Mouse (Mus musculus): ENCODE measurements at regions not wholly inside any gene's neighbourhood (a gene's known extent, or its start where the extent isn't known, plus 50 kb on each side); places are given as distances from the start of the nearest gene placed in this dataset.

DNA sequence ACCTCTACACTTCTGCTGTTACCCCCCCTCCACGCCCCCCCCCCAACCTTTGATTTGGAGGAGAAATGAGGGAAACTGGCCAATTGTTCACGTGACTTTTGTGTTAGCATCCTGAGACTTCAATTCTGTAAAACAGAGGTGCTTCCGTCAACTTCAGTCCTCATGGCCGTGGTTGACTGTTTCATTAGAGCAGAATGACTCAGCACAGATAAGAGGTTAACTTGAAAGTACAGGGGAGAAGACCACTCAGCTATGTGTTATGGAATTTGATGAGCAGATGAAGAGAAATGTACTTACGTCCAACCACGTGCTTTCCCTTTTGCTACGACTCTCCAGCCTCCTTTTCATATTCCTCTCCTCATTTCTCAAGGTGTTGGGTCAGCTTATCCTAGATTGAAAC lies 267.3 kb downstream of the Igsf11 start:
- TF ChIP-seq CTCF (IDR thresholded peaks at IDR 0.05; ENCODE audit: low read depth), result no peak
- Histone ChIP-seq H3K9me3 (replicated peaks; ENCODE audit: low read length) (no peaks in the 10 kb centered on the region), H3K9ac (ENCODE audit: low read depth, low read length) (no peak overlapping the region), H3K27ac (no peak overlapping the region), H3K4me2 (ENCODE audit: low read length) (no peak overlapping the region), H3K27me3 (ENCODE audit: insufficient read depth, low read length) (no peaks in the 10 kb centered on the region), H3K36me3 (ENCODE audit: insufficient read depth, low read length) (no peaks in the 10 kb centered on the region), H3K4me3 (replicated peaks; ENCODE audit: low read depth, low read length) (no peak overlapping the region), H3K4me1 (replicated peaks; ENCODE audit: insufficient read depth, low read length) (no peaks in the 10 kb centered on the region)
- DNase-seq (ENCODE audit: low spot score) (no peak), ATAC-seq (replicated peaks; ENCODE audit: low FRiP score, low read depth) (no peak)
- WGBS, result 78% methylated on average over 7 of the region's 7 CpGs

DNA sequence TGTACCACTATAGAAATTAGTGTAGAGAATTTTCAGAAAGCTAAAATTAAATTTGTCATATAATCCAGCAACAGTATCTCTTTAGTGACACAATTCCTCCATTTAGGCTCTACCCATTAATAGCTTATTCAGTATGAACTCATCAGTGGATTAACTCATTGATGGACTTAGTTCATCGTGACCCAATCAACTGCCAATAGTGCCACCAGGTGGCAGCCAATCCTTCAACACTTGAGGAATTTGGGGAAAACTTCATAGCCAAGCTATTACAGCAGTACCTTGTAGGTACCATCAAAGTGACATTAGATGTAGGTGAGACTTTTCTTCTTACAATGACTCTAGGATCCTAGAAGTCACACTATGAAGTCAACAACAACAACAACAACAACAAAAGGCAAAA lies 270.2 kb downstream of the Igsf11 start:
- 42% methylated on average over 1 of the region's 1 CpGs for WGBS
- H3K36me3 ChIP-seq (ENCODE audit: insufficient read depth, low read length), result no peaks in the 10 kb centered on the region
- TF ChIP-seq CTCF (IDR thresholded peaks at IDR 0.05; ENCODE audit: low read depth), result peak; percentile 45
- H3K9me3 ChIP-seq (replicated peaks; ENCODE audit: low read length), result no peaks in the 10 kb centered on the region
- no peak overlapping the region for H3K4me3 ChIP-seq (replicated peaks; ENCODE audit: low read depth, low read length)
- no peaks in the 10 kb centered on the region for H3K4me1 ChIP-seq (replicated peaks; ENCODE audit: insufficient read depth, low read length)
- DNase-seq (ENCODE audit: low spot score) (no peak), ATAC-seq (replicated peaks; ENCODE audit: low FRiP score, low read depth) (no peak)
- H3K9ac ChIP-seq (ENCODE audit: low read depth, low read length), result no peak overlapping the region
- no peaks in the 10 kb centered on the region for H3K27me3 ChIP-seq (ENCODE audit: insufficient read depth, low read length)
- no peak overlapping the region for H3K4me2 ChIP-seq (ENCODE audit: low read length)
- H3K27ac ChIP-seq, result no peak overlapping the region

DNA sequence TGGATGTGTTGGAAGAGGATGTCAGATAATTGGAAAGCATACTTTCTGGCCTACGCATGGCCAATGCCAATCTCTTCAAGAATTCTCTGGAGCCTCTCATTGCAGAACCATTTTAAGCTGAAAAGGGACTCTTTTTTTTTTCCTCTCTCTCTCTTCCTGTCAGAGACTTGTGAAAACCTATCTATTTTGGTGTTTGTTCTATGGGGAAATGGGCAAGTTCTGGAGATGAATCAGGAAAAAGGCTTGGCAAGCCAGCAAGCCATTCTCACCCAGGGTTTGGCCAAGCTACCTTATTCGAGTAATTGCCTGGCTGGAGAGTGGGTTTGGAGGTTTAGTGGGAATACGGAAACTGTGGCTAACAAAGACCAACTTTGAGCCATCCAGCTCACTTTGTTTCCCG lies 299.4 kb downstream of the Igsf11 start:
- Histone ChIP-seq H3K9ac (ENCODE audit: low read depth, low read length) (no peak overlapping the region), H3K27ac (no peak overlapping the region), H3K4me3 (replicated peaks; ENCODE audit: low read depth, low read length) (no peak overlapping the region), H3K4me2 (ENCODE audit: low read length) (no peak overlapping the region), H3K9me3 (replicated peaks; ENCODE audit: low read length) (no peaks in the 10 kb centered on the region), H3K27me3 (ENCODE audit: insufficient read depth, low read length) (no peaks in the 10 kb centered on the region), H3K4me1 (replicated peaks; ENCODE audit: insufficient read depth, low read length) (no peaks in the 10 kb centered on the region), H3K36me3 (ENCODE audit: insufficient read depth, low read length) (no peaks in the 10 kb centered on the region)
- no peak for TF ChIP-seq CTCF (IDR thresholded peaks at IDR 0.05; ENCODE audit: low read depth)
- ATAC-seq (replicated peaks; ENCODE audit: low FRiP score, low read depth) (no peak), DNase-seq (ENCODE audit: low spot score) (no peak)
- WGBS, result 89% methylated on average over 4 of the region's 4 CpGs

DNA sequence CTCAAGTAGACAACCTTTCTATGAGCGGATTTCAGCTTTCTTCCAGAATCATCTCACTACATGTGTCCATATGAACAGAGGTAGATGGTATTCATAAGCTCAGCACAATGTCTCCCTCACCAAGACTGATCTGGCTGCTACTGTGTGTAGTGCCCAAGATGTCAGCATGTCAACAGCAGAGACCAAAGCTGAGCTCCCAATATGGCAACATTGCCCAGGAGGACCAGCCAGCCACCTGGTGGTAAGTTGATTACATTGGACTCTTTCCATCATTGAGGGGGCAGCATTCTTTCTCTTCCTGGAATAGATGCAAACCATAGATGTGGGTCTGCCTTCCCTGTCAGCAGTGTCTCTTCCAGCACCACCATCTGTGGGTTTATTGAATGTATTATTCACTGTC lies 303.0 kb downstream of the Igsf11 start:
- Histone ChIP-seq H3K36me3 (ENCODE audit: insufficient read depth, low read length) (no peaks in the 10 kb centered on the region), H3K27ac (no peak overlapping the region), H3K4me1 (replicated peaks; ENCODE audit: insufficient read depth, low read length) (no peaks in the 10 kb centered on the region), H3K4me2 (ENCODE audit: low read length) (no peak overlapping the region), H3K9ac (ENCODE audit: low read depth, low read length) (no peak overlapping the region), H3K27me3 (ENCODE audit: insufficient read depth, low read length) (no peaks in the 10 kb centered on the region), H3K4me3 (replicated peaks; ENCODE audit: low read depth, low read length) (no peak overlapping the region), H3K9me3 (replicated peaks; ENCODE audit: low read length) (no peaks in the 10 kb centered on the region)
- no peak for TF ChIP-seq CTCF (IDR thresholded peaks at IDR 0.05; ENCODE audit: low read depth)
- ATAC-seq (replicated peaks; ENCODE audit: low FRiP score, low read depth) (no peak), DNase-seq (ENCODE audit: low spot score) (no peak)
- WGBS, result 94% methylated on average over 1 of the region's 1 CpGs

- no peak overlapping the region for H3K4me3 ChIP-seq (replicated peaks; ENCODE audit: low read depth, low read length)
- H3K27ac ChIP-seq, result no peak overlapping the region
- DNase-seq (ENCODE audit: low spot score) (peak; percentile 4), ATAC-seq (replicated peaks; ENCODE audit: low FRiP score, low read depth) (no peak)
- H3K9me3 ChIP-seq (replicated peaks; ENCODE audit: low read length), result no peaks in the 10 kb centered on the region
- no peak overlapping the region for H3K4me2 ChIP-seq (ENCODE audit: low read length)
- no peaks in the 10 kb centered on the region for H3K27me3 ChIP-seq (ENCODE audit: insufficient read depth, low read length)
- H3K4me1 ChIP-seq (replicated peaks; ENCODE audit: insufficient read depth, low read length), result no peaks in the 10 kb centered on the region
- no peak for TF ChIP-seq CTCF (IDR thresholded peaks at IDR 0.05; ENCODE audit: low read depth)
- 43% methylated on average over 2 of the region's 2 CpGs for WGBS
- H3K9ac ChIP-seq (ENCODE audit: low read depth, low read length), result no peak overlapping the region
- H3K36me3 ChIP-seq (ENCODE audit: insufficient read depth, low read length), result no peaks in the 10 kb centered on the region
Observed at GRCm38 (mm10) chr16:39196896-39197295, 304.4 kb downstream of the Igsf11 start.

GRCm38 (mm10) chr16:39223551-39223950 lies 331.1 kb downstream of the Igsf11 start:
- Histone ChIP-seq H3K4me3 (replicated peaks; ENCODE audit: low read depth, low read length) (no peak overlapping the region), H3K36me3 (ENCODE audit: insufficient read depth, low read length) (no peaks in the 10 kb centered on the region)
- ATAC-seq (replicated peaks; ENCODE audit: low FRiP score, low read depth), result no peak

GRCm38 (mm10) chr16:39229501-39229900 lies 337.0 kb downstream of the Igsf11 start:
- Histone ChIP-seq H3K36me3 (ENCODE audit: insufficient read depth, low read length) (no peaks in the 10 kb centered on the region), H3K27ac (no peak overlapping the region), H3K4me2 (ENCODE audit: low read length) (no peak overlapping the region), H3K4me1 (replicated peaks; ENCODE audit: insufficient read depth, low read length) (no peaks in the 10 kb centered on the region), H3K4me3 (replicated peaks; ENCODE audit: low read depth, low read length) (no peak overlapping the region), H3K9ac (ENCODE audit: low read depth, low read length) (no peak overlapping the region), H3K9me3 (replicated peaks; ENCODE audit: low read length) (no peaks in the 10 kb centered on the region), H3K27me3 (ENCODE audit: insufficient read depth, low read length) (no peaks in the 10 kb centered on the region)
- WGBS, result 55% methylated on average over 7 of the region's 7 CpGs
- ATAC-seq (replicated peaks; ENCODE audit: low FRiP score, low read depth) (no peak), DNase-seq (ENCODE audit: low spot score) (no peak)
- TF ChIP-seq CTCF (IDR thresholded peaks at IDR 0.05; ENCODE audit: low read depth), result no peak

More at GRCm38 (mm10) chr16:39223551-39223950, 331.1 kb downstream of the Igsf11 start:
- Histone ChIP-seq H3K9me3 (replicated peaks; ENCODE audit: low read length) (no peaks in the 10 kb centered on the region), H3K27me3 (ENCODE audit: insufficient read depth, low read length) (no peaks in the 10 kb centered on the region), H3K4me1 (replicated peaks; ENCODE audit: insufficient read depth, low read length) (no peaks in the 10 kb centered on the region), H3K4me2 (ENCODE audit: low read length) (no peak overlapping the region), H3K9ac (ENCODE audit: low read depth, low read length) (no peak overlapping the region), H3K27ac (no peak overlapping the region)
- no peak for DNase-seq (ENCODE audit: low spot score)
- no peak for TF ChIP-seq CTCF (IDR thresholded peaks at IDR 0.05; ENCODE audit: low read depth)
- WGBS, result 76% methylated on average over 8 of the region's 8 CpGs

Data from kidney, postnatal 0 days (tissue).